Mouse (Mus musculus): ENCODE measurements around the gene Hist1h3f.

GRCm38 (mm10) chr13:23583387-23584068 is 39.7 kb downstream of the Hist1h3f start:
- TF ChIP-seq POLR2A (IDR thresholded peaks at IDR 0.05; ENCODE audit: control insufficient read depth, low read depth, low read length): no peak
- TF ChIP-seq CTCF (IDR thresholded peaks at IDR 0.05; ENCODE audit: control insufficient read depth, insufficient read depth, insufficient replicate concordance, low read depth, low read length): no peak
